In genomic region chr17:29303087-29303486, GRCm38 (mm10) we compare ENCODE assay signal across 8 mouse cellular contexts. TPM values are rescaled to one million over a fixed set of nuclear protein-coding genes. Genes with fewer than 3 reads are reported as not detected.
DNase-seq lines count a peak whose midpoint lies in the region; ATAC-seq and TF ChIP-seq lines count a peak whose summit lies in the region.

No protein-coding gene starts in this region.

- no peak for ATAC-seq in forebrain, embryonic 12.5 days (ENCODE audit: low FRiP score)
- no peak for ATAC-seq in forebrain, embryonic 16.5 days
- ATAC-seq in liver, postnatal 0 days, result no peak
- ATAC-seq in liver, embryonic 11.5 days (replicated peaks; ENCODE audit: low FRiP score), result no peak
- no peak for ATAC-seq in embryonic facial prominence, embryonic 12.5 days (ENCODE audit: insufficient number of reproducible peaks, insufficient read depth, low FRiP score, low TSS enrichment)

- H3K9me3 ChIP-seq in forebrain, embryonic 12.5 days, result no peaks in the 10 kb centered on the region
- no peaks in the 10 kb centered on the region for H3K9me3 ChIP-seq in forebrain, embryonic 16.5 days (ENCODE audit: control insufficient read depth, low read length)
- no peaks in the 10 kb centered on the region for H3K9me3 ChIP-seq in liver, postnatal 0 days (ENCODE audit: low read length)
- H3K9me3 ChIP-seq in liver, embryonic 11.5 days (ENCODE audit: control insufficient read depth, low read length), result no peaks in the 10 kb centered on the region
- no peaks in the 10 kb centered on the region for H3K9me3 ChIP-seq in embryonic facial prominence, embryonic 12.5 days

- peaks cover 10% of the 10 kb centered on the region for H3K4me1 ChIP-seq in forebrain, embryonic 12.5 days
- peaks cover 3% of the 10 kb centered on the region; the same call in 1 of the 2 replicates for H3K4me1 ChIP-seq in forebrain, embryonic 16.5 days (replicated peaks; ENCODE audit: control insufficient read depth, insufficient read depth, low read length)
- H3K4me1 ChIP-seq in liver, postnatal 0 days (ENCODE audit: insufficient read depth), result peaks cover 27% of the 10 kb centered on the region
- peaks cover 7% of the 10 kb centered on the region for H3K4me1 ChIP-seq in liver, embryonic 11.5 days (replicated peaks; ENCODE audit: control insufficient read depth, insufficient read depth, low read length)
- peaks cover 45% of the 10 kb centered on the region for H3K4me1 ChIP-seq in embryonic facial prominence, embryonic 12.5 days

- TF ChIP-seq EP300 in liver, postnatal 0 days (IDR thresholded peaks at IDR 0.05; ENCODE audit: low read depth), result no peak

- 57% methylated on average over 3 of the region's 3 CpGs for WGBS in forebrain, embryonic 12.5 days
- WGBS in forebrain, embryonic 16.5 days, result 48% methylated on average over 3 of the region's 3 CpGs
- WGBS in liver, postnatal 0 days (ENCODE audit: insufficient replicate concordance), result 57% methylated on average over 3 of the region's 3 CpGs
- 57% methylated on average over 3 of the region's 3 CpGs for WGBS in liver, embryonic 11.5 days
- WGBS in embryonic facial prominence, embryonic 12.5 days, result 37% methylated on average over 3 of the region's 3 CpGs

- no peaks in the 10 kb centered on the region for H3K27me3 ChIP-seq in forebrain, embryonic 12.5 days
- H3K27me3 ChIP-seq in forebrain, embryonic 16.5 days (replicated peaks; ENCODE audit: control insufficient read depth, insufficient read depth, low read length), result no peaks in the 10 kb centered on the region
- H3K27me3 ChIP-seq in liver, postnatal 0 days (ENCODE audit: insufficient read depth, low read length), result no peaks in the 10 kb centered on the region
- H3K27me3 ChIP-seq in liver, embryonic 11.5 days (replicated peaks; ENCODE audit: control insufficient read depth, insufficient read depth, low read length), result 0 out of 2 replicates have a peak, but pooled peaks cover 2% of the 10 kb centered on the region
- H3K27me3 ChIP-seq in embryonic facial prominence, embryonic 12.5 days, result no peaks in the 10 kb centered on the region

- H3K27ac ChIP-seq in forebrain, embryonic 12.5 days, result 0 out of 2 replicates have a peak overlapping the region, but pooled peaks have one; percentile 19
- H3K27ac ChIP-seq in forebrain, embryonic 16.5 days (ENCODE audit: low read length), result no peak overlapping the region
- H3K27ac ChIP-seq in liver, postnatal 0 days (ENCODE audit: low read depth), result peak overlapping the region; percentile 64; the same call in 1 of the 2 replicates
- H3K27ac ChIP-seq in liver, embryonic 11.5 days (ENCODE audit: low read depth, low read length), result no peak overlapping the region
- H3K27ac ChIP-seq in embryonic facial prominence, embryonic 12.5 days, result peak overlapping the region; percentile 64

- peaks cover 44% of the 10 kb centered on the region for H3K36me3 ChIP-seq in forebrain, embryonic 12.5 days (replicated peaks)
- peaks cover 19% of the 10 kb centered on the region for H3K36me3 ChIP-seq in forebrain, embryonic 16.5 days (ENCODE audit: control insufficient read depth, insufficient read depth)
- peaks cover 34% of the 10 kb centered on the region for H3K36me3 ChIP-seq in liver, postnatal 0 days (replicated peaks; ENCODE audit: insufficient read depth, low read length)
- peaks cover 18% of the 10 kb centered on the region; the same call in 1 of the 2 replicates for H3K36me3 ChIP-seq in liver, embryonic 11.5 days (ENCODE audit: control insufficient read depth, insufficient read depth, low read length)
- H3K36me3 ChIP-seq in embryonic facial prominence, embryonic 12.5 days, result peaks cover 32% of the 10 kb centered on the region

- H3K9ac ChIP-seq in forebrain, embryonic 12.5 days, result no peak overlapping the region
- H3K9ac ChIP-seq in forebrain, embryonic 16.5 days (replicated peaks; ENCODE audit: low read depth, low read length), result no peak overlapping the region
- no peak overlapping the region for H3K9ac ChIP-seq in liver, postnatal 0 days (replicated peaks)
- no peak overlapping the region for H3K9ac ChIP-seq in liver, embryonic 11.5 days (ENCODE audit: low read depth, low read length)
- no peak overlapping the region for H3K9ac ChIP-seq in embryonic facial prominence, embryonic 12.5 days

- no peak for DNase-seq in liver, postnatal 0 days
- DNase-seq in liver, embryonic 11.5 days (ENCODE audit: low spot score), result no peak
- peak; percentile 63 for DNase-seq in testis, postnatal 10 days (ENCODE audit: low spot score)
- no peak for DNase-seq in adrenal gland, adult 8-10 months
- no peak for DNase-seq in layer of hippocampus, postnatal 10 days (ENCODE audit: low spot score in 2 of 2)

- TF ChIP-seq CTCF in liver, postnatal 0 days (IDR thresholded peaks at IDR 0.05; ENCODE audit: low read depth), result peak; percentile 52

- no peak overlapping the region for H3K4me2 ChIP-seq in forebrain, embryonic 12.5 days
- no peak overlapping the region for H3K4me2 ChIP-seq in forebrain, embryonic 16.5 days (ENCODE audit: low read length)
- H3K4me2 ChIP-seq in liver, postnatal 0 days (ENCODE audit: low read depth, low read length), result no peak overlapping the region
- H3K4me2 ChIP-seq in liver, embryonic 11.5 days, result no peak overlapping the region
- no peak overlapping the region for H3K4me2 ChIP-seq in embryonic facial prominence, embryonic 12.5 days (replicated peaks)

- no peak overlapping the region for H3K4me3 ChIP-seq in forebrain, embryonic 12.5 days (replicated peaks)
- no peak overlapping the region for H3K4me3 ChIP-seq in forebrain, embryonic 16.5 days (replicated peaks; ENCODE audit: low read length)
- H3K4me3 ChIP-seq in liver, postnatal 0 days (ENCODE audit: low read depth, low read length), result no peak overlapping the region
- H3K4me3 ChIP-seq in liver, embryonic 11.5 days (ENCODE audit: low read depth, low read length), result no peak overlapping the region
- H3K4me3 ChIP-seq in embryonic facial prominence, embryonic 12.5 days, result no peak overlapping the region

RNA-seq across cellular contexts. Expression of gene Pi16, which starts 14.4 kb away (rescaled TPM):
- polyA plus RNA-seq in forebrain, embryonic 12.5 days (2016; fragmentation: Nextera tagmentation; extraction: Ambion mirVana), result 1.8 and 2.2 TPM in 2 replicates
- 1.2 and 2.0 TPM in 2 replicates for polyA plus RNA-seq in forebrain, embryonic 16.5 days (2015; fragmentation: Nextera tagmentation; extraction: Ambion mirVana)
- polyA plus RNA-seq in liver, postnatal 0 days (2015; fragmentation: Nextera tagmentation; extraction: Ambion mirVana), result 2.1 and 2.2 TPM in 2 replicates
- 0.32 and 0.51 TPM in 2 replicates for polyA plus RNA-seq in liver, embryonic 11.5 days (2014; fragmentation: Nextera tagmentation; extraction: Ambion mirVana)
- polyA plus RNA-seq in embryonic facial prominence, embryonic 12.5 days (2016; fragmentation: Nextera tagmentation; extraction: Ambion mirVana), result 0.49 and 0.59 TPM in 2 replicates
- total RNA-seq in adrenal gland, adult 8-10 months (2022), result 10 to 100 TPM in 3 of 4 experiments, 1 to 10 TPM in 1; 9.0 to 16.7 (median 14.0) TPM
- 1 to 10 TPM; 1.7 to 2.1 TPM for total RNA-seq in layer of hippocampus, postnatal 10 days (2021)

RNA-seq across cellular contexts. Expression of gene BC004004, which starts 34.5 kb away (rescaled TPM):
- 65.0 and 65.2 TPM in 2 replicates for polyA plus RNA-seq in forebrain, embryonic 12.5 days (2016; fragmentation: Nextera tagmentation; extraction: Ambion mirVana)
- 102 and 108 TPM in 2 replicates for polyA plus RNA-seq in forebrain, embryonic 16.5 days (2015; fragmentation: Nextera tagmentation; extraction: Ambion mirVana)
- polyA plus RNA-seq in liver, postnatal 0 days (2015; fragmentation: Nextera tagmentation; extraction: Ambion mirVana), result 101 and 105 TPM in 2 replicates
- 70.9 and 72.7 TPM in 2 replicates for polyA plus RNA-seq in liver, embryonic 11.5 days (2014; fragmentation: Nextera tagmentation; extraction: Ambion mirVana)
- polyA plus RNA-seq in embryonic facial prominence, embryonic 12.5 days (2016; fragmentation: Nextera tagmentation; extraction: Ambion mirVana), result 54.9 and 56.5 TPM in 2 replicates
- 100 to 1,000 TPM in 3 of 4 experiments, 10 to 100 TPM in 1; 96.9 to 138 (median 122) TPM for total RNA-seq in adrenal gland, adult 8-10 months (2022)
- 100 to 1,000 TPM in 1 of 2 experiments, 10 to 100 TPM in 1; 86.0 to 106 TPM for total RNA-seq in layer of hippocampus, postnatal 10 days (2021)

RNA-seq across cellular contexts. Expression of gene Ppil1, which starts 39.1 kb away (rescaled TPM):
- 139 and 142 TPM in 2 replicates for polyA plus RNA-seq in forebrain, embryonic 12.5 days (2016; fragmentation: Nextera tagmentation; extraction: Ambion mirVana)
- 118 and 125 TPM in 2 replicates for polyA plus RNA-seq in forebrain, embryonic 16.5 days (2015; fragmentation: Nextera tagmentation; extraction: Ambion mirVana)
- 36.1 and 42.1 TPM in 2 replicates for polyA plus RNA-seq in liver, postnatal 0 days (2015; fragmentation: Nextera tagmentation; extraction: Ambion mirVana)
- 200 and 201 TPM in 2 replicates for polyA plus RNA-seq in liver, embryonic 11.5 days (2014; fragmentation: Nextera tagmentation; extraction: Ambion mirVana)
- polyA plus RNA-seq in embryonic facial prominence, embryonic 12.5 days (2016; fragmentation: Nextera tagmentation; extraction: Ambion mirVana), result 154 and 162 TPM in 2 replicates
- 10 to 100 TPM; 24.3 to 27.2 (median 25.8) TPM for total RNA-seq in adrenal gland, adult 8-10 months (2022)
- 10 to 100 TPM; 20.9 to 21.8 TPM for total RNA-seq in layer of hippocampus, postnatal 10 days (2021)

RNA-seq across cellular contexts. Expression of gene Mtch1, which starts 44.6 kb away (rescaled TPM):
- polyA plus RNA-seq in forebrain, embryonic 12.5 days (2016; fragmentation: Nextera tagmentation; extraction: Ambion mirVana), result 381 and 393 TPM in 2 replicates
- 417 and 434 TPM in 2 replicates for polyA plus RNA-seq in forebrain, embryonic 16.5 days (2015; fragmentation: Nextera tagmentation; extraction: Ambion mirVana)
- 49.0 and 57.5 TPM in 2 replicates for polyA plus RNA-seq in liver, postnatal 0 days (2015; fragmentation: Nextera tagmentation; extraction: Ambion mirVana)
- polyA plus RNA-seq in liver, embryonic 11.5 days (2014; fragmentation: Nextera tagmentation; extraction: Ambion mirVana), result 147 and 149 TPM in 2 replicates
- 420 and 454 TPM in 2 replicates for polyA plus RNA-seq in embryonic facial prominence, embryonic 12.5 days (2016; fragmentation: Nextera tagmentation; extraction: Ambion mirVana)
- 100 to 1,000 TPM; 236 to 274 (median 253) TPM for total RNA-seq in adrenal gland, adult 8-10 months (2022)
- 100 to 1,000 TPM; 505 to 511 TPM for total RNA-seq in layer of hippocampus, postnatal 10 days (2021)

RNA-seq across cellular contexts. Expression of gene Fgd2, which starts 57.6 kb away (rescaled TPM):
- polyA plus RNA-seq in forebrain, embryonic 12.5 days (2016; fragmentation: Nextera tagmentation; extraction: Ambion mirVana), result 3.4 and 3.7 TPM in 2 replicates
- polyA plus RNA-seq in forebrain, embryonic 16.5 days (2015; fragmentation: Nextera tagmentation; extraction: Ambion mirVana), result 5.5 and 9.7 TPM in 2 replicates
- polyA plus RNA-seq in liver, postnatal 0 days (2015; fragmentation: Nextera tagmentation; extraction: Ambion mirVana), result 6.3 and 8.9 TPM in 2 replicates
- 6.0 and 6.7 TPM in 2 replicates for polyA plus RNA-seq in liver, embryonic 11.5 days (2014; fragmentation: Nextera tagmentation; extraction: Ambion mirVana)
- polyA plus RNA-seq in embryonic facial prominence, embryonic 12.5 days (2016; fragmentation: Nextera tagmentation; extraction: Ambion mirVana), result 9.2 and 9.3 TPM in 2 replicates
- total RNA-seq in adrenal gland, adult 8-10 months (2022), result 10 to 100 TPM in 1 of 4 experiments, 1 to 10 TPM in 3; 2.1 to 11.1 (median 6.9) TPM
- 10 to 100 TPM in 1 of 2 experiments, 1 to 10 TPM in 1; 7.8 to 13.0 TPM for total RNA-seq in layer of hippocampus, postnatal 10 days (2021)

Comparison
In these comparisons a context has a peak if more than half of its experiments do, and no peak if none do; other contexts are left out.
1. H3K27ac ChIP-seq: peak in forebrain, embryonic 12.5 days (single experiment), liver, postnatal 0 days (single experiment) and embryonic facial prominence, embryonic 12.5 days (single experiment); none in forebrain, embryonic 16.5 days (single experiment) and liver, embryonic 11.5 days (single experiment).